Mouse (Mus musculus) G1E (cell line): Measurements from ENCODE around the gene Trip6.

Experiments used
- CTCF ChIP-seq: IDR thresholded peaks from 2 replicates; pipeline ENCODE4 v1.5.1; 2012; ENCODE audit warnings: low read depth, low read length, inconsistent platforms, mixed read lengths
- GATA1 ChIP-seq: IDR thresholded peaks from 2 replicates; pipeline ENCODE4 v1.6.1; 2012; ENCODE audit warnings: borderline replicate concordance, low read length, inconsistent platforms, mixed read lengths
- TAL1 ChIP-seq: conservative IDR thresholded peaks from 2 replicates; pipeline ENCODE4 v1.6.1; 2012; ENCODE audit warnings: low read depth, low read length, inconsistent platforms, mixed read lengths

DNA sequence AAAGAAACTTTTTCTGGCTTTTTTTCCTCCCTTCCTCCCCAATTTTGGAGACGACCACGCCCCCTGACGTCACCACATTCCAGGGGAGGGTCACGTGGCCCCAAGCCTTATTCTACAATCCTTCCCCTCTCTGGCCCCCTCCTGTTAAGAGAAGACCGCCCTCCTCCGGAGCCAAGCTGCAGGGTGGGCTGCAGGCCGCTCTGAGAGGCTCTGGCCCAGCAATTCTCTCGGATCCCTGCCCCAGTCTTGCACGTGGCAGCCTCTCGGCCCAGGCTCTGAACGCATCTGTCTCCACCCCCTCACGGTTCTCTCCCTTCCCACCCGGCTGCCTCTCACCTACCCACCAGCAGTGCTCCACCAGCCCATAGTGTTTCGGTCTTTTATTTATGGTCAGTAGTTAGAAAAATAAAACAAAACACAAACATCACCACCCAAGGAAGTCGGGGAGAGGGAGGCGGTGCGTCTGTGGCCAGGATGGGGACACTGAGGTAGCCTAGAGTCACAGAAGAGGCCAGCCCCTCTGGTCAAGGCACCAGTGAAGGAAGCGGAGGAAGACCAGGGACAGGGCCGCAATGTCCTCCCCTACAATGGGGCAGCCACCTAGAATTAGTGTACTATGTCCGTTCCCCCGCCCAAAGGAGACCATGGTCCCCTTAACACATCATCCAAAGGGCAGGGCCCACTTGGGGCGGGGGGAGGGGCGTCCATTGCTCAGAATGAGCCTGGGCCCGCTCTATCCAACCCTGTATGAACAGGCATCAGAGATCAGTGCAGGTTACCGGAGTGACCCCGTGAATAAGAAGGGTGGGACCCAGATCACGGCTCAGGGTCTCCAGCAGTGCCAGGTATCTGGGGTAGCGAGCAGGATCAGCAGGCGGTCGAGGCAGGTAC, at the start of gene Trip6:
- TF ChIP-seq GATA1 (no peak), CTCF (no peak), TAL1 (no peak)
